Mouse (Mus musculus): Measurements from ENCODE around the gene Ranbp1. TPM values are rescaled to one million over a fixed set of nuclear protein-coding genes. Genes with fewer than 3 reads are reported as not detected.
"Not testable (repeated sequence)": the region's sequence is repeated elsewhere in the genome, so short reads cannot be mapped to it uniquely, and the experiment has no call there.

Ranbp1 gene
- 10 to 100 TPM; 83.1 to 99.0 (median 90.9) TPM for total RNA-seq (2022)

DNA sequence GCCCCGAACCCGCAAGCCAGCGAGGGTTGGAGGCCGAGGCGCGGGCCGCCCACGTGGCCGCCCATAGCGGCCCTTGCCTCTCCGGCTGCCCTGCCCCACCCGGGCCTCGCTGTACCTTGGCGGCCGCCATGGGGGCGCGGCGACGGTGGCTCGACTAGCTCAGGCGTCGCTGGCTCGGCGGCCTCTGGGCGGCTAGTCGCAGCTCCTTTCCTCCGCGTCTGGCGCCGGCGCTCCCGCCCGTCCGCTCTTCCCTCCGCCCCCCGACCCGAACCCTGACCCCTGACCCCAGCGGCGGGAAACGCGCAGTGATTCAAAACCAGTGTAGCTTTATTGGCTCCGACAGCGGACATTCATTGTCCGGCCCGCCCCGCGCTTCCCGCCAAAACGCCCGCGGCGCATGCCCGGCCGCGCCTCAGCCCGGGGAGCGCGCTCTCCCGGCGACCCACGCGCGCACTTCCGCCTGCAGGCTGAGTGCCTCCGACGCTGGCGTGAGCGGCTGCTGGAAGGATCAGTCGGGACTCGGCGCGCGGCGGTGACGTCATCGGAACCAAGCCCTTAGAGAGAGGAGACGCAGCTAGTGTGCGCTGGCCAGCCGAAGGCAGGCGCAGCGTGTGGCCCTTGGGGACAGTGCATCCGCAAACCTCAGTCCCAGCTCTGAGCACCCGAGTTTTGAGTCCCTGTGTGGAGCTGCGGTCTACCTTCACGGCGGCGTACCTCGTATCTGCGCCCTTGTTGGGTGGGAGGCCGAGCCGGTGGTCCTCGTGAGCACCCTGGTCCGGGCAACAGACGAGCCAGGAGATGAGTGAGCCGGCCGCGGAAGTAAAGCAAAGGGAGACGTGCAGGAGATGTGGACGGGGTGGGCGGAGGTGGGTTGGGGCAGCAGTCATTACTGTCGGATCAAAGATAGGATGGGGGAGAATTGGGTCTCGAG is at the start of gene Ranbp1, which contains the start of gene Trmt2a:
Gene Ranbp1, minus strand, starts transcription at position 300 of the 931 bp plus-strand sequence.
Gene Trmt2a, plus strand, starts transcription at position 247 of the 931 bp plus-strand sequence.
- DNase-seq (ENCODE audit: low spot score in 2 of 2): peak; percentile 99

DNA sequence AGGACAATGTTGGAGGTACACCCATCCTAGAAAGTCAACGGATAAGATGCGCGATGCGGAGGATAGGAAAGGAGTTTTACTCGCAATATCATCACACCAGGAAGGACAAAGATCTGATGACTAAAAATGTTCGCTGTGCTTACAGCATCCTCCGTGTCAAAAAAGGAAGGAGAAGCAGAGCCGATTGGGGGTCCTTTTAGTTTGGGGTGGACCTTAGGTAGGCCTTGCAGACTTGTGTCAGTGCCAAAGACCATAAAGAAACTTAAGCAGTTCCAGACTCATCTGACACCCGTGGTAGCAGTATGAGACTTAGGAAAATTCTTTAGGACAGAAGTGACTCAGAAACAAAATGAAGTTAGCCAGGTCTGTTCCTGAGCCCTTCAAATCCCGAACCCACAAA is 41.1 kb upstream of the Ranbp1 start:
- DNase-seq (ENCODE audit: low spot score in 2 of 2): not testable (repeated sequence)

- peak; percentile 93 to 98 for DNase-seq (ENCODE audit: low spot score in 2 of 2)
Observed at GRCm38 (mm10) chr16:18289067-18289588, 40.6 kb upstream of the Ranbp1 start, which contains the start of gene Dgcr8. Gene Dgcr8, minus strand, starts transcription at chr16:18289246.

- peak in 1 of 2 experiments; percentile 48 for DNase-seq (ENCODE audit: low spot score in 2 of 2)
Observed at GRCm38 (mm10) chr16:18288581-18289061, 40.1 kb upstream of the Ranbp1 start.

DNA sequence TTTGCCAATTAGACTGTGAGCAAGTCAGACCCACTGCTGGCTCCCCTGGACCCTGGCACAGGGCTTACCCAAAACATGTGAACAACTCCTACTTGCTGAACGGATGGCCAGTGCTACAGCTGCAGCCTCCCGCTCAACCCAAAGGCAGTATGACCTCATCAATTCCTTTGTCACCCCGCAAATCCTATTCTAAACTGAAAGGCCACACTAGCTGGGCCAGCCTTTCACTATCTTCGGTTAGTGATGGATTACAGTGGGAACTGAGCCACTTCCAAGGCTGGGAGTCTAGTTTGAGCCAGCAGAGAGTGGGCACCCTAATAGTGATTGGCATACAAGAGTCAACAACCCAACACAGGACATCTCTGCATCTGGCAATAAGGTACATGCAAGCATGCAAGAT is 39.6 kb upstream of the Ranbp1 start:
- DNase-seq (ENCODE audit: low spot score in 2 of 2): no peak

DNA sequence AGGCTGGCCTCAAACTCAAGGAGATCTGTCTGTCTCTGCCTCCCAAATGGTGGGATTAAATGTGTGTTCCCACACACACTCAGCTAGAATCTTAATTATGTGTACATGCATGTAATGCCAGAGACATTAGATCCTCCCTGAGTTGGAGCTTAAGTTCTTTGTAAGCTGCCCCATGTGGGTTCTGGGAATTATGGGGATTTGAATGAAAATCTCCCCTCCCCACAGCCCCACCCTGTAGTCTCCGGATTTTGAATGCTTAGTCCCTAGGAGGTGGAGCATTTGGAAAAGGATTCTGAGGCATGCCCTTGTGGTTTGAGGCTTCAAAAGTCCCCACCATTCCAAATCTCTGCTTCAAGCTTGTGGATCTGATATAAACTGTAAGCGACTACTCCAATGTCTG is 26.6 kb upstream of the Ranbp1 start:
- DNase-seq (ENCODE audit: low spot score in 2 of 2): no peak

DNA sequence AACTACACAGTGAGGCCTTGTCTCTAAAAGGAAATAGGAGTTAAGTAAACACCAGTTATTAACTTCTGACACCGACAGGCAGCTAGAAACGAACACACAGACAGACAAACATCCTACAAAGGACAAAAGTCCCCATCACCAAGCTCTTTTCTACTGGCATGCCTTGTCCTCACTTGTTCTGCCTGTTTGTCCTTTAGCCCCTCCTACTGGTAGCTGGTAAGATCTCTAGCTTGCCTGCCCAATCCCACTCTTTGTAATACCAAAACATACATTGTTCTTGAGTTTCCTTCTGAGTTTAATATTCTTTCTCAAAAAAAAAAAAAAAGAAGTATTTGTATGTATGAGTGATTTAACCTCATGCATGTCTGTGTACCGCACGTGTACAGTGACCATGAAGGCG is 19.6 kb upstream of the Ranbp1 start:
- no peak for DNase-seq (ENCODE audit: low spot score in 2 of 2)

DNA sequence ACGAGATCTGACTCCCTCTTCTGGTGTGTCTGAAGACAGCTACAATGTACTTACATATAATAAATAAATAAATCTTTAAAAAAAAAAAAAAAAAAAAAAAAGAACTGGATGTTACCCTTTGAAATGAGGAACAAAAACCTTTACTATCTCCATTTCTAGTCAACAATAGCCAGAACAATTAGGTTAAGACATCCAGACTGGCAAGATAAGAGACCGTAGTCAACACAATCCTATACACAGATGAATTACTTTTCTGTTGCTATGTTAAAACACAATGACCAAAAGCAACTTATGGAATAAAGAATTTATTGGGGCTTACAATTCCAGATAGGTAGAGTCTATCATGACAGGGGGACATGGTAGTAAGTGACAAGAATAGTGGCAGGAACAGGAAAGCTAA is 16.5 kb upstream of the Ranbp1 start:
- DNase-seq (ENCODE audit: low spot score in 2 of 2): no peak

DNA sequence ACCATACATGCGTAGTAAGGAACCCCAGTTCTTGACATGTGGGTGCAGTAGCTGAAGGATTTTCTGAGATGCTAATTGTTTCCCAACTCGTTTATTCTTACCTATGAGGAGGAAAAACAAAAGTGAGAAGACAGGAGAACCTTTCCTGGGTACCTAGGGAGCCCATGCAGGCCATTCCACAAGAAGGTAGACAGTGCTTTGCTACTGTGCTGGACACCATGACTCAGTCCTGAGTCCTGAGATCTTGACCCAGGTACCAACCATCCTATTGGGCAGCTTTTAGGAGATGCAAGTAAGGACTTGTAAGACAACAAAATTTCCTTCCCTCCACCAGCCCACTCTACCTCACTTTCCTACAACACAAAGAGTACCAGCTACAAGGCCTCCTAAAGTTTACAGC is 9.7 kb upstream of the Ranbp1 start, which contains the start of gene Gm49776:
Gene Gm49776, minus strand, starts transcription at position 101 of the 400 bp plus-strand sequence.
- no peak for DNase-seq (ENCODE audit: low spot score in 2 of 2)

DNA sequence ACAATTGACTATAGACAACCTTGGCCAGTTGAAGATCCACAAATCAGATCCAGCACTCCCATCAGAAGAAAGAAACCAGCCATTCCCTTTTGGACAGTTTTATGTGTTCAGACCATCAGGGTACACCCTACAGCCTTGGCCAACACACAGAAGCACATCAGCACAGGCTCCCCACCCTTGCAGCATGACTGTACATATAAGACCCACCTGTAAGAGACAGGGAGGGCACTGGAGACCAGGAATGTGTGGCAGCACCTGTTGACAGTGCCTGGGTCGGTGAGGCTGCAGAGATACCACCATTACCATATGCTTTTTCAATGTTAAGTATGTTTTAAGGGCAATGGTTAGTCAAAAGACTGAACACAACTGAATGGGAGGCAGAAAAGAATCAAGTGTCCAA is 5.3 kb upstream of the Ranbp1 start:
- no peak for DNase-seq (ENCODE audit: low spot score in 2 of 2)

- DNase-seq (ENCODE audit: low spot score in 2 of 2): no peak
Observed at GRCm38 (mm10) chr16:18252736-18253135, 4.2 kb upstream of the Ranbp1 start.

DNA sequence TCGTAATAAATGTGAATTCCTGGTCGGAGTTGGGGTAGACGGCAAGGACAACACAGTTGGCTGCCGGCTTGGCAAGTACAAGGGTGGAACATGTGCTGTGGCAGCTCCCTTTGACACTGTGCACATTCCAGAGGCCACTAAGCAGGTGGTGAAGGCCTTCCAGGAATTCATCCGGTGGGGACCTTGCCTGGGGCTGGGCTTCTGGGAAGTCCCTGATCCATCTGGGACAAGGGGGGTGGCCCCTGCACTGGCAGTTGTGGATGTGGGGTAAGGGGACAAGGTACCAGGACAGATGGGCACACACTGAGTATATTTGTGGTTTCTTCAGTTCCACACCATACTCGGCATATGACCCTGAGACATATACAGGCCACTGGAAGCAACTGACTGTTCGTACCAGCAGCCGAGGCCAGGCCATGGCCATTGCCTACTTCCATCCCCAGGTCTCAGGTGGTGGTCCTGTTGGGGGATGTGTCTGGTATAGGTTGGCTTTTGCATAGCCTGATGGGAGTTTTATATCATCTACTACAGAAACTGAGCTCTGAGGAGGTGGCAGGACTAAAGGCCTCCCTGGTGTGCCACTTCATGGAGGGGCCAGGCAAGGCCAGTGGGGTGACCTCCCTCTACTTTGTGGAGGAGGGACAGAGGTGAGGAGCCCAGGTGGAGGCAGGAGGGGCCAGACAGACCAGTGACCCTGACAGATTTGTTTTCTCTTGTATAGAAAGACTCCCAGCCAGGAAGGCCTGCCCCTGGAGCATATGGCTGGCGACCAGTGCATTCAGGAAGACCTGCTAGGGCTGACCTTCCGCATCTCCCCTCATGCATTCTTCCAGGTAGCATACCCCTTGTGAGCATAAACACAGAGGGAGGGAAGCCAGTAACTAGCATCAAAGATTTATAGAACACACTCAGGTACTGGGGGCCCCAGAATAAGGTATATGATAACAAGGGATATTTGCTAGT is 2.6 kb upstream of the Ranbp1 start:
- DNase-seq (ENCODE audit: low spot score in 2 of 2): no peak

GRCm38 (mm10) chr16:18250231-18250630 is 1.7 kb upstream of the Ranbp1 start:
- DNase-seq (ENCODE audit: low spot score in 2 of 2): no peak

GRCm38 (mm10) chr16:18249364-18249967 is 934 bp upstream of the Ranbp1 start:
- DNase-seq (ENCODE audit: low spot score in 2 of 2): peak; percentile 38 to 42

DNA sequence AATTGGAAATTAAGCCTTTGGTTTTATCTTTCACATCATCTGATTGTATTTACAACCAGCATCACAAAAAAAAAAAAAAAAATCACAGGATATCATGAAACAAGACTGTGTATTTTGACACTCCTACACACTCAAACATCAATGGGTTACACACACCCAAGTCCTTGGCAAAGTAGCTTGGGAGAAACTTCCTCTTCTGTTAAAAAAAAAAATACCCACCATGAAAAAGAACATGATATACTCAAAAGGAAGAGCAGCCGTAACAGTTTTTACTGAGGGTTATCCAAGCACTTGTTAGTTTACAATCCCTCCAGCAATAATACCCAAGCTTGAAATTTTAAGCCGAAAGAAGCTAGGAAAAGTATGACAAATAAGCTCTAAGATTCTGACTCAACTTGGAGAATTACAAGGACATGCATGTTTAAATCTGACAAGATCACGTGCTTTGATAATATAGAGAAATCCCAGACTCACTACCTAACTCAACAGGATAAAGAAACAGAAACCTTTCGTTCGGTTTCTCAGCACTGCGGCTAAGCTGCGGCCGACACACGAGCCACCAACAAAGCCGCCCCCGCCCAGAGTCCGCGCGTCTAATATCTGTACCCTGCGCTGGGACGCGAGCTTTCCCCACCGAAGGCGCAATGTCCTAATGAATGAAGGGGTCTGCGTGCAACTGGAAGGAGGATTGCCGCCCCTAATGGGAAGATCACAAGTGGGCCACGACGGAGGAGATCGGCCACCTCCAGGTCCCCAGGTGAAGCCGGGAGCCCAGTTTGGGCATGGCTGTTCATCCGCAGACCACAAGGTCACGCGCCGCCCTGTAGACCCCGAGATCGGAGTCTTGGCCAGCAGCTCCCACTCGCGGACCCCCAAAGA is 772 bp downstream of the Ranbp1 start:
- no peak for DNase-seq (ENCODE audit: low spot score in 2 of 2)

- no peak for DNase-seq (ENCODE audit: low spot score in 2 of 2)
Observed at GRCm38 (mm10) chr16:18241581-18241980, 7.0 kb downstream of the Ranbp1 start.

GRCm38 (mm10) chr16:18236676-18237501 is 11.6 kb downstream of the Ranbp1 start:
- DNase-seq (ENCODE audit: low spot score in 2 of 2): no peak

DNA sequence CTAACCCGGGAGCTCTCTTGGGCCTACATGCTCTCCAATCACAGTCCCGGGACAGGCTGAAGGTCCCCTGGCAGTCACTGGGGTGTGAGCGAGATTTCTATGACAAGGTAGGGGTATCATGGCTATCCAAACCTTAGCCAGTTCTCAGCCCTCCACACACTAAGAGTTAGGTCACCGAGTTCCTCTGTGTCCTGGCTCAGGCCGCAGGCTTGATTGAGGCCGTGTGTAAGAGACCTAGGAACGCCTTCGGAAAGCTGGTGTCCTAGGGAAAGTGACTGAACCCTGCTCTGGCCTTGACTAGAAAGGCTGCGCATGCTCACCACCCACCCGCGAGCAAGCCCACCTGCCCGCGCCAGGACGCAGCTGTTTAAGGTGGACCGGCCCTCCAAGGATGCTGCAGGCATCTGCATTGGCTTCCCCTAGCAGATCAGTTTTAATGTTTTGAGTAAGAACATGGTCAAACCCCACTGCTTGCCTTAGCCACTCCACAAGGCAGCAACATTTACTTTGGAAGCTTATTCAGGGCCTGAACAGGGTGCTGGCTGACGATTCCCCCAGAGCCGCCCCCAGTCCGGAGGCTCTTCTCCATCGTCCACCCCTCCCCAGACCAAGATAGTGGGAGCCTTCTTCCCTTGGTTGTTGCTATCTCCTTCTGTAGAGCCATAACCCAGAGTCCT is 13.0 kb downstream of the Ranbp1 start:
- peak in 1 of 2 experiments; percentile 66 for DNase-seq (ENCODE audit: low spot score in 2 of 2)
